Mouse (Mus musculus): ENCODE results near the gene Skap1. TPM values are rescaled to one million over a fixed set of nuclear protein-coding genes. Genes with fewer than 3 reads are reported as not detected.
A peak's percentile ranks its signal among the peaks of the same experiment; 100 is the strongest.

Gene Skap1
- polyA plus RNA-seq, 1 experiment: 0.48 TPM

DNA sequence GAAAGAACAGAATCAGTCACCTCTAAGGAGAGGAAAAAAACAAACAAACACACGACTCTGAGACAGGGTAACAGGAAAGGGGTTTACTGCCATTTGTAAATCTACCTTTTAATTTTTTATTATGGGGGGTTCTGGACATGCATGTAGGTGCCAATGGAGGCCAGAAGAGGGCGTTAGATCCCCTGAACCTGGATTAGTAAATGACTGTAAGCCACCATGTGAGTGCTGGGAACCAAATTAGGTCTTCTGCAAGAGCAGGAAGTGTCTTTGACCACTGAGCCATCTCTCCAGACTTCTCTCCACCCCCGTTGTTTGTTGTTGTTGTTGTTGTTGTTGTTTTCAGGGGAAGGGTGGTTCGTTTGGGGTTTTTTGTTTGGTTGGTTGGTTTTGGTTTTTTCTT, 293.0 kb downstream of the Skap1 start:
- no peaks in the 10 kb centered on the region for H3K9me3 ChIP-seq (replicated peaks; ENCODE audit: control insufficient read depth, insufficient read depth, low read length, poor library complexity, severe bottlenecking)
- H3K9ac ChIP-seq (ENCODE audit: low read depth, poor library complexity, severe bottlenecking): no peak overlapping the region
- H3K36me3 ChIP-seq (ENCODE audit: control insufficient read depth, insufficient read depth, low read length, poor library complexity, severe bottlenecking): no peaks in the 10 kb centered on the region
- H3K4me3 ChIP-seq (ENCODE audit: low read depth, low read length): no peak overlapping the region
- H3K27me3 ChIP-seq (ENCODE audit: control insufficient read depth, insufficient read depth, low read length, poor library complexity, severe bottlenecking): no peaks in the 10 kb centered on the region
- no peak for TF ChIP-seq CTCF (IDR thresholded peaks at IDR 0.05; ENCODE audit: low read depth, low read length)
- no peak for TF ChIP-seq EP300 (IDR thresholded peaks at IDR 0.05; ENCODE audit: insufficient read depth, low read depth, low read length)
- TF ChIP-seq POLR2A (IDR thresholded peaks at IDR 0.05; ENCODE audit: insufficient read depth, low read length): no peak
- no peaks in the 10 kb centered on the region for H3K4me1 ChIP-seq (ENCODE audit: control insufficient read depth, insufficient read depth, low read length)
- H3K27ac ChIP-seq (ENCODE audit: insufficient read depth, low read length): no peak overlapping the region

DNA sequence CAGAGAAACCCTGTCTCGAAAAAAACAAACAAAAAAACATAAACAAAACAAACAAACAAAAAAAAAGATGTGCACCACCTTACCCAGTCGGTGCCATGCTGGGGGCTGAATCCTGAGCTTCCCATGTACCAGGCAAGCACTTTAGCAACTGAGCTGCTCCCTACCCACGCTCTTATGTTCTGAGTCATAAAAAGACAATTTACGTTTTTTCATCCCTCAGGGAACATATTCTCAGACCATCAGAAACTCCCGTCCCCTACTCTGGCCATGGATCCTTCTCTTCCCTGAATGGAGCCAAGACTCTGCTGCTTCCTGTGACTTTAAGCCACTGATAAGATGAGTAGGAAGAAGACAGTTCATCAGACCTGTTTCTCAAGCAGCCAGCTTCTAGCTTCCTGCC, 294.0 kb downstream of the Skap1 start:
- H3K9me3 ChIP-seq (replicated peaks; ENCODE audit: control insufficient read depth, insufficient read depth, low read length, poor library complexity, severe bottlenecking): no peaks in the 10 kb centered on the region
- H3K4me3 ChIP-seq (ENCODE audit: low read depth, low read length): no peak overlapping the region
- H3K27me3 ChIP-seq (ENCODE audit: control insufficient read depth, insufficient read depth, low read length, poor library complexity, severe bottlenecking): no peaks in the 10 kb centered on the region
- H3K4me1 ChIP-seq (ENCODE audit: control insufficient read depth, insufficient read depth, low read length): no peaks in the 10 kb centered on the region
- TF ChIP-seq POLR2A (IDR thresholded peaks at IDR 0.05; ENCODE audit: insufficient read depth, low read length): no peak
- no peak for TF ChIP-seq EP300 (IDR thresholded peaks at IDR 0.05; ENCODE audit: insufficient read depth, low read depth, low read length)
- TF ChIP-seq CTCF (IDR thresholded peaks at IDR 0.05; ENCODE audit: low read depth, low read length): no peak
- H3K9ac ChIP-seq (ENCODE audit: low read depth, poor library complexity, severe bottlenecking): no peak overlapping the region
- no peak overlapping the region for H3K27ac ChIP-seq (ENCODE audit: insufficient read depth, low read length)
- no peaks in the 10 kb centered on the region for H3K36me3 ChIP-seq (ENCODE audit: control insufficient read depth, insufficient read depth, low read length, poor library complexity, severe bottlenecking)

DNA sequence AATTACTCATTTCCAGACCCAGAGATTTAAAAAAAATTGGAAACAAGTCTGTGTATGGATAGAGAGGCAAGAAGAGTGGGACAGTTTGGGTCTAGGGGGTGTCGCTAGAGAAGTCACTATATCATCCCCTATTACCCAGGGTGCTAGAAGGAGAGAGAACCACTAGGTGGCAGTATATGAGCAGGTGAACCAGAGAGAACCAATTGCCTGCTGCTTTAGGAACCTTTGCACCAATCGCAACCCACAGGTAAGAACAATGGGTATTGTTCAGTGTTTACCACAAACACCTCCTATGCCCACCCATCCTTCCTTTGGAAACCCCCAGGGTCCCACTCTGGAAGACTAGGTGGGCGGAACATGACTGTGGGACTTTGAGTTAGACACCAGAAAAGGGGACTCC, 295.6 kb downstream of the Skap1 start:
- TF ChIP-seq EP300 (IDR thresholded peaks at IDR 0.05; ENCODE audit: insufficient read depth, low read depth, low read length) (no peak), CTCF (IDR thresholded peaks at IDR 0.05; ENCODE audit: low read depth, low read length) (peak; percentile 36), POLR2A (IDR thresholded peaks at IDR 0.05; ENCODE audit: insufficient read depth, low read length) (no peak)
- H3K27me3 ChIP-seq (ENCODE audit: control insufficient read depth, insufficient read depth, low read length, poor library complexity, severe bottlenecking): no peaks in the 10 kb centered on the region

DNA sequence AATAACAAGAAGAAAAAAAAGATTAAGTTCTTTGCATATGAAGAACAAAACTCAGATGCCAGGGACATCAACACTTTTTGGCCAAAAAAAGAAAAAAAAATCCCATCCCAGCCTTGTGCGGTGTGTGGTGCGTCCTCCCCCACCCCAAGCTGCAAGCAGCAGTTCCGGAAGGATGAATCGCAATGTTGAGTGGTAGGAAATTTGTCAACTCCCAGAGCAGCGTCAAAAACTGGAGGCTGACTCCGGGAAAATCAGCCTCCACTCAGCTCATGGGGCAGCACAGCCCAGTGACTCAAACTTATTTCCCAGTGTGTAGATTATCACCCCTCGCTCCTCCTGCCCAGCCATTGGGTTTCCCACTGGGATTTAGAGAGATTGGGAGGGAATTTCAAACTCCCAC, 297.6 kb downstream of the Skap1 start:
- H3K27ac ChIP-seq (ENCODE audit: insufficient read depth, low read length): no peak overlapping the region
- TF ChIP-seq EP300 (IDR thresholded peaks at IDR 0.05; ENCODE audit: insufficient read depth, low read depth, low read length): no peak
- TF ChIP-seq POLR2A (IDR thresholded peaks at IDR 0.05; ENCODE audit: insufficient read depth, low read length): no peak
- no peak overlapping the region for H3K4me3 ChIP-seq (ENCODE audit: low read depth, low read length)
- no peaks in the 10 kb centered on the region for H3K9me3 ChIP-seq (replicated peaks; ENCODE audit: control insufficient read depth, insufficient read depth, low read length, poor library complexity, severe bottlenecking)
- H3K27me3 ChIP-seq (ENCODE audit: control insufficient read depth, insufficient read depth, low read length, poor library complexity, severe bottlenecking): no peaks in the 10 kb centered on the region
- no peaks in the 10 kb centered on the region for H3K36me3 ChIP-seq (ENCODE audit: control insufficient read depth, insufficient read depth, low read length, poor library complexity, severe bottlenecking)
- H3K9ac ChIP-seq (ENCODE audit: low read depth, poor library complexity, severe bottlenecking): no peak overlapping the region
- H3K4me1 ChIP-seq (ENCODE audit: control insufficient read depth, insufficient read depth, low read length): peaks cover 2% of the 10 kb centered on the region

More for the DNA sequence above, 295.6 kb downstream of the Skap1 start:
- H3K36me3 ChIP-seq (ENCODE audit: control insufficient read depth, insufficient read depth, low read length, poor library complexity, severe bottlenecking): no peaks in the 10 kb centered on the region
- H3K27ac ChIP-seq (ENCODE audit: insufficient read depth, low read length): 0 out of 2 replicates have a peak overlapping the region, but pooled peaks have one; percentile 23
- no peaks in the 10 kb centered on the region for H3K9me3 ChIP-seq (replicated peaks; ENCODE audit: control insufficient read depth, insufficient read depth, low read length, poor library complexity, severe bottlenecking)
- H3K4me1 ChIP-seq (ENCODE audit: control insufficient read depth, insufficient read depth, low read length): no peaks in the 10 kb centered on the region
- peak overlapping the region; percentile 35; the same call in 1 of the 2 replicates for H3K4me3 ChIP-seq (ENCODE audit: low read depth, low read length)
- no peak overlapping the region for H3K9ac ChIP-seq (ENCODE audit: low read depth, poor library complexity, severe bottlenecking)

DNA sequence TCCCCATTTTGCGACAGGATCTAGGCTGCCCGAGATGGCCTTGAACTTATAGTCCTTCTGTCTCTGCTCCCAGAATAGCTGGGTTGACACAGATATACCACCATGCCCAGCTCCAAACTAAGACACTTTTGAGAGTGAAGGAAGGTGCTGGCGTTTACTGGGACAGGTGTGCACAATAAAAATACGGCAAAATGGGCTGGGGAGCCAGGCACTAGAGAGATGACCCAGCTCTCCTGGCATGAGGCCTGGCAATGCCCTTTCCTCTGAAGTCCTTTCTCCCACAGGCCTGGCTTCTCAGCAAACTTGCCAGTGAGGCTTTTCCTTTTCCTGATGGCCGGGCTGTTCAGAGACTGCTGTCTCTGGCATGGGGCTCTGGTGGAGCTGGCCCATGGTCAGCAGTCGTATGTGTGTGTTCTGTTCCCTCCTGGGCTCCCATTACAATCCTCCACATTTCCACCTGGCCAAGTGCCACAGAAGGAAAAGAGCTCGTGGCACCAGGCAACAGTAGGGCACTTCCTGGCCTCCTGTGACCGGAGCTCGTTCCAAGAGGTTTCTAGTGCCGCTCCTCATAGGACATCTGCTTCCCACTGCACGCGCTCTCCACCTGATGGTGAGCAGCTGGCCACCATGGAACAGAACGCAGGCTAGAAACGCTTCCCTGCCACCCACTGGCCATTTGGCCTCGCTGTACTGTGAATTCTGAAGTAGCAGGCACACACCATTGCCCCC, 298.5 kb downstream of the Skap1 start:
- Histone ChIP-seq H3K9me3 (replicated peaks; ENCODE audit: control insufficient read depth, insufficient read depth, low read length, poor library complexity, severe bottlenecking) (no peaks in the 10 kb centered on the region), H3K9ac (ENCODE audit: low read depth, poor library complexity, severe bottlenecking) (no peak overlapping the region), H3K36me3 (ENCODE audit: control insufficient read depth, insufficient read depth, low read length, poor library complexity, severe bottlenecking) (no peaks in the 10 kb centered on the region), H3K27ac (ENCODE audit: insufficient read depth, low read length) (no peak overlapping the region), H3K4me1 (ENCODE audit: control insufficient read depth, insufficient read depth, low read length) (peaks cover 2% of the 10 kb centered on the region), H3K4me3 (ENCODE audit: low read depth, low read length) (no peak overlapping the region), H3K27me3 (ENCODE audit: control insufficient read depth, insufficient read depth, low read length, poor library complexity, severe bottlenecking) (no peaks in the 10 kb centered on the region)
- TF ChIP-seq POLR2A (IDR thresholded peaks at IDR 0.05; ENCODE audit: insufficient read depth, low read length): no peak
- no peak for TF ChIP-seq EP300 (IDR thresholded peaks at IDR 0.05; ENCODE audit: insufficient read depth, low read depth, low read length)
- no peak for TF ChIP-seq CTCF (IDR thresholded peaks at IDR 0.05; ENCODE audit: low read depth, low read length)

DNA sequence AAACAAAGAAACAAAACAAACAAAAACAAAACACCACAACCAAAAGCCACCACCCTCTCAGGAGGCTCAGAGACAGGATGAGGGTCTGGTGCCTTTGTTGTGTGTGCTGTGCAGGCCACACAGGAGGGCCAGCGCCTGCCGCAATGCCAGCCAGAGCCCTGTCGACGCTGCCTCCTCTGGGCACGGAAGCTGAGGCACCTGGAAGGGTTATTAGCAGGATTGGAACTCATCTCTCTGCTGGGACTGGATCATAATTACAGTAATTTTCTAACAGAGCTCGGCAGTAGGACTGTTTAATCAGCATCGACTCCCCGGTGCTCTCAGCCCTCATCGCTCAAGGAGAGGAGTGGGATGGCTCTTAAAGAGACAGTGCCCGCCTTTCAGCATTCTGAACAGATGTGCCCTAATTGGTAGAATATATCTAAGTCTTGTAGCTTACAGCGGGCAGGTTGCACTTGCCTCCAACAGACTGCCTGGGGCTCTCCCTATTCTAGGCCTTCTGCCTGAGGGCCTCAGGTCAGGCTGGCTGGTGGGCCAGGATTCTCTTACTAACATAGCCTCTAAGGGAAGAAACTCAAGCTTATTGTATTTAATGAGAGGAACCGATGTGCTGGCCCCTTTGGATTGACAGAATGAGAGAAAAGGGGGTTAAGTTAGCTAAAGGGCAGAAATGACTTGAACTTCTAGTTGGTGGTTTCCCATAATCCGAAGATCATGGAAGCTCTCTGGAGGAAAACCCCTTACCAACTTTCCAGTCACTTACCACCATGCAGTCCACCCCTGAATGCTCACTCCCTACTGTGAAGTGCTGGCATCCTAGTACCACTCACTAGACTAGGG, 300.3 kb downstream of the Skap1 start:
- no peaks in the 10 kb centered on the region for H3K9me3 ChIP-seq (replicated peaks; ENCODE audit: control insufficient read depth, insufficient read depth, low read length, poor library complexity, severe bottlenecking)
- no peak overlapping the region for H3K27ac ChIP-seq (ENCODE audit: insufficient read depth, low read length)
- peaks cover 2% of the 10 kb centered on the region for H3K4me1 ChIP-seq (ENCODE audit: control insufficient read depth, insufficient read depth, low read length)
- H3K27me3 ChIP-seq (ENCODE audit: control insufficient read depth, insufficient read depth, low read length, poor library complexity, severe bottlenecking): no peaks in the 10 kb centered on the region
- H3K36me3 ChIP-seq (ENCODE audit: control insufficient read depth, insufficient read depth, low read length, poor library complexity, severe bottlenecking): peaks cover 9% of the 10 kb centered on the region
- H3K9ac ChIP-seq (ENCODE audit: low read depth, poor library complexity, severe bottlenecking): no peak overlapping the region
- no peak overlapping the region for H3K4me3 ChIP-seq (ENCODE audit: low read depth, low read length)
- no peak for TF ChIP-seq POLR2A (IDR thresholded peaks at IDR 0.05; ENCODE audit: insufficient read depth, low read length)
- no peak for TF ChIP-seq EP300 (IDR thresholded peaks at IDR 0.05; ENCODE audit: insufficient read depth, low read depth, low read length)
- no peak for TF ChIP-seq CTCF (IDR thresholded peaks at IDR 0.05; ENCODE audit: low read depth, low read length)

All from ES-Bruce4 (cell line).